Mouse (Mus musculus) forebrain, embryonic 10.5 days (tissue): ENCODE data around the gene Slfn2. TPM values are rescaled to one million over a fixed set of nuclear protein-coding genes. Genes with fewer than 3 reads are reported as not detected.

Experiments
- DNase-seq: peaks from one replicate; pipeline ENCODE4 v3.0.0-alpha.2; 2017; ENCODE audit warnings: low spot score; ENCODE audit errors: extremely low spot score
- H3K27ac ChIP-seq: fragments of 300-500 bp; sonication (generic); 2 replicates; pipeline ENCODE4 v1.5.1; 2016; ENCODE audit warnings: mild to moderate bottlenecking
- H3K27me3 ChIP-seq: fragments of 300-500 bp; sonication (generic); 2 replicates; pipeline ENCODE4 v1.6.1; 2016; ENCODE audit warnings: mild to moderate bottlenecking; ENCODE audit not compliant: poor library complexity, severe bottlenecking
- H3K36me3 ChIP-seq: fragments of 300-500 bp; sonication (generic); replicated peaks from 2 replicates; pipeline ENCODE4 v1.6.1; 2016; ENCODE audit warnings: mild to moderate bottlenecking, moderate library complexity
- H3K4me1 ChIP-seq: fragments of 300-500 bp; sonication (generic); 2 replicates; pipeline ENCODE4 v1.6.1; 2016
- H3K4me3 ChIP-seq: fragments of 300-500 bp; sonication (generic); 2 replicates; pipeline ENCODE4 v1.5.1; 2016; ENCODE audit warnings: mild to moderate bottlenecking, moderate library complexity
- H3K9me3 ChIP-seq: fragments of 300-500 bp; sonication (generic); 2 replicates; pipeline ENCODE4 v1.6.1; 2016; ENCODE audit warnings: mild to moderate bottlenecking, moderate library complexity
- WGBS: fragments of 180-500 bp; shearing (Covaris S2); methylation state at CpG from one replicate; pipeline ENCODE4 v1.1.7; 2016; 5-methylcytosine and 5-hydroxymethylcytosine counted together
- polyA plus RNA-seq: library from polyadenylated mRNA; unstranded; fragments of >200 nt; fragmentation: Nextera tagmentation; extraction: Ambion mirVana; gene quantifications from 2 replicates; pipeline ENCODE4 v1.2.1, GENCODE M21; 2016

The Slfn2 gene
- polyA plus RNA-seq, 1 experiment from 2014 or later = 1.3 TPM

DNA sequence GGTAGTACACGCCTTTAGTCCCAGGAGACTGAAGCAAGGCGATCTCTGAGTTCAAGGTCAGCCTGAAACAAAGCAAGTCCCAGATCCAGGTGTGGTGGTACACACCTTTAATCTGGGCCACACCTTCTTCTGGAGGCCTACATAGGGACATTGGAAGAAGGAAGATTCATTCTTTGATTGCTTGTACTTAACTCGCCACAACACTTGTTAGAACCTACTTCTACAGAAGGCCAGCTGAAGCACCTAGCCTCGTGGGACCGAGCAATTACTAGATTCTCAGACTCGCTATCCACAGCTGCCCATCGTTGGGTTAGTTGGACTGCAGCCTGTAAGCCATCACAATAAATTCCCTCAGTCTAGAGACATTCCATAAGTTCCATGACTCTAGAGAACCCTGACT is 3.1 kb upstream of the Slfn2 start:
- Histone ChIP-seq H3K4me1 (peaks cover 29% of the 10 kb centered on the region), H3K36me3 (no peaks in the 10 kb centered on the region), H3K4me3 (no peak overlapping the region), H3K27me3 (no peaks in the 10 kb centered on the region), H3K27ac (no peak overlapping the region), H3K9me3 (no peaks in the 10 kb centered on the region)
- WGBS = 95% methylated on average over 7 of the region's 7 CpGs
- no peak for DNase-seq

DNA sequence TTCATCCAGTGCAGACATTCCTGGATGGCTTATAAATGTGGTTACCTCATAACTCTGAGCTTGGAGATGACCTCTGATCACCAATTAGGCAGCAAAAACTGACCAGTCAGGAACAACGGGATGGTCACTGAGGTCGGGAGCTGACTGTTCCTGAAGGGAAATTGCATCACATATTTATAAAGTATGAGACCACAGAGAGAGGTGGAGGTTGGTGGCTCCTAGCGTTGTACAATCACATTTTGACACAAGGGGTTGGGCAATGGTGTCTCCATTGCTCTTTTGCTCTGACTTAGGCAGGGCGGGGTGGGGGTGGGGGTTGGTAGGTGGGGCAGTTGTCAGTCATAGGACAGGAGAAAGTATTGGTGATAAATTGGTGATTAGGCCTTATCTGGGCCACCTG is 1.8 kb upstream of the Slfn2 start:
- H3K36me3 ChIP-seq = no peaks in the 10 kb centered on the region
- peaks cover 31% of the 10 kb centered on the region for H3K4me1 ChIP-seq
- H3K27ac ChIP-seq = no peak overlapping the region
- H3K27me3 ChIP-seq = no peaks in the 10 kb centered on the region
- H3K4me3 ChIP-seq = no peak overlapping the region
- WGBS = 81% methylated on average over 4 of the region's 4 CpGs
- H3K9me3 ChIP-seq = no peaks in the 10 kb centered on the region
- DNase-seq = no peak

DNA sequence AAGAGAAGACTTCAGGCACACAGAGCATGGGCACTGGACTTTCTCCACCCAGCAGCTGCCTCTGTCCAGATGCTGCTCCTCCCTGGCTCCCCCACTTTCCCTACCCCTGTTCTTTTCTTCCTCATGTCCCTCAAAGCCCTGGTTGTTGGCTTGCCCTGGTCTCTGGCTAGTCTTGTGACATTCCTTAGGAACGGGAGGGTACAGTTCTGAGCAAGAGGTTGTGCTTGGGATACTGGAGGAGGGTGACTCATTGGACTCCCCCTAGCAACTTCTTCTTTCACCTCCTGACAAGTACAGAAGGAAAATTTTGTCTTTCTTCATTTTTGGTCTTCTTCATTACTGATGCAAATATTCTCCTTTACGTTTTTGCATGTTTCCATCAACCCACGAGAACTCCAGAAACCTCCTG is 967 bp upstream of the Slfn2 start:
- no peaks in the 10 kb centered on the region for H3K27me3 ChIP-seq

DNA sequence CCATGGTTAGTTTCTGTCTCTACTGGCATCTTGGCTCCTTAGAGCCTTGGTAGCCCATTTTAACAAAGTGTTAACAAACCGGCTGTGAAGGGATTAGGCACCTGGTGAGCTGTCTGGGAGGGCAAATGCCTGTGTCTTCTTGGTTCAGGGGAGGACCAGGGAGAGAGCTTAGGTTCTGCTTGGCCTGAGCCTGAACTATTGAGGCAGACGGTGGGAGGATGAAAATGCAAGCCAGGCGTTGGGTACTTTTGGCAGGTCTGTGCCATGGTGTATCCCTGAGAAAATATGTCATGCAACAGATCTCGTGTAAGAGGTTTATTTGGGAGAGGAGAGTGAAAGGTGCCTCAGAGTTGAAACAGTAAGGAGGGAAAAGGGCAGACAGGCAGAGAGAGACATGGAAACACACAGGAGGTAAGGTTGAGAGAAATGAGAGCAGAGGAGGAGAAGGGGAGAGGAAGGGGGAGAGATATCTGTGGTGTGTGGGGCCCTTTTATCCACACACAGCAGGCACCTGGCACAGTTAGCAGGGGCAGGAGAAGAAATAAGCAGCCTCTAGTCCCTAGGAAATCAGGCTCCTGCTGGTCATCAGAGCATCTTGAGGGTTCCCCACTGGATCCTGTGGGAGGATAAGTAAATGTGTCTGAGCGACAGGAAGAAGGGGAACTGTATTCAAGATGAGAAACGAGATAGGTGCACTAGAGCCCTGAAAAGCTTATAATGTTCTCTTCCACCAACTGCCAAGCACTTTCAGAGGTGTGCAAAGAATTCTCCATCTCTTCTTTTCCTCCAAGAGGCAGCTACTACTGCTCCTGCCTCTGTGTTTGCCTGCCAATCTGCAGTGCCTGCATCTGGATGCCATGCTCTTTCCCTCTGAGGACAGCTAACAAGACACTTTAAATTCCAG is 781 bp downstream of the Slfn2 start:
- H3K27ac ChIP-seq = 0 out of 2 replicates have a peak overlapping the region, but pooled peaks have one; percentile 40
- DNase-seq = no peak
- no peak overlapping the region for H3K4me3 ChIP-seq
- no peaks in the 10 kb centered on the region for H3K9me3 ChIP-seq
- peaks cover 31% of the 10 kb centered on the region for H3K4me1 ChIP-seq
- 20% methylated on average over 6 of the region's 6 CpGs for WGBS
- no peaks in the 10 kb centered on the region for H3K27me3 ChIP-seq
- no peaks in the 10 kb centered on the region for H3K36me3 ChIP-seq

More for the DNA sequence above, 967 bp upstream of the Slfn2 start:
- 73% methylated on average over 3 of the region's 3 CpGs for WGBS
- H3K9me3 ChIP-seq = no peaks in the 10 kb centered on the region
- no peaks in the 10 kb centered on the region for H3K36me3 ChIP-seq
- no peak for DNase-seq
- H3K27ac ChIP-seq = no peak overlapping the region
- no peak overlapping the region for H3K4me3 ChIP-seq
- peaks cover 31% of the 10 kb centered on the region for H3K4me1 ChIP-seq

DNA sequence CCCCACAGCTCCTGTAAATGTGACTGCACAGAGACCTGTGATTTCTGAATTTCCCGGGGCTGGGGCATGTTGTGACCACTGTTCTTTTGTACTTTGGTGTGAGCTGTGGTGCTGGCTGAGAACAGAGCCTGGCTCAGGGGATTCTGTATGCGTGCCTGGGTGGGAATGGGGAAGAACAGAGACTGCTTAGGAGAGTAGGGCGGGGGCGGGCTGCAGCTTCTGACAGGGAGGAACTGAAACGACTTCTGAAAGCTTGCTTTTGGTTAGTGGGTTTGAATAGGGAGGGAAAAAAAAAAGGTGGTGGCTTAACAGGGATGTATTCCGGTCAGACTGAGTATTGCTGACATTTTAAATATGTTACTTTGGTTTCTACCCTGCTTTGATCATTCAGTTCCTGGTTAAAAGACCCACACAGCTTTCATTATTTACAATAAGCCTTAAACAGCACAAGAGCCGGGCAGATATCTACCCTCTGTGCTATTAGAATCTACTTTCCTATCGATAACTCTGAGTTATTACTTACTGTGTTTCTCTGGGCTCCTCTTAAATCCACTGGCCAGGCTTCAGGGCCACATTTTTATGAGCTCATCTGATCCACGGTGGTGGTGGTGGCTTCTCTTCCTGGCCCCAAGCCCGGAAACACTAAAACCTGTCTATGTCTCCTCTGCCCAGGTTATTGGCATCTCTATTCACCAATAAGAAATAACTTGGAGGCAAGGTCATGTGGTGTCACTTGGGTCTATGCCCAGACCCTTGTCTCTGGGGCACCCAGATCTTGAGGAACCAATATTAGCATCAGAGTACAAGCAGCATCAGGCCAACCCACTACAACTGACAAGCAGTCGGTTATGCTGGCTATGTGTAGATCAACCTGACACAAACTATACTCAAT is 2.0 kb downstream of the Slfn2 start:
- H3K4me3 ChIP-seq = no peak overlapping the region
- H3K27me3 ChIP-seq = no peaks in the 10 kb centered on the region
- H3K4me1 ChIP-seq = peaks cover 31% of the 10 kb centered on the region
- WGBS = 50% methylated on average over 11 of the region's 11 CpGs
- H3K36me3 ChIP-seq = no peaks in the 10 kb centered on the region
- no peak for DNase-seq
- H3K27ac ChIP-seq = no peak overlapping the region
- H3K9me3 ChIP-seq = no peaks in the 10 kb centered on the region

DNA sequence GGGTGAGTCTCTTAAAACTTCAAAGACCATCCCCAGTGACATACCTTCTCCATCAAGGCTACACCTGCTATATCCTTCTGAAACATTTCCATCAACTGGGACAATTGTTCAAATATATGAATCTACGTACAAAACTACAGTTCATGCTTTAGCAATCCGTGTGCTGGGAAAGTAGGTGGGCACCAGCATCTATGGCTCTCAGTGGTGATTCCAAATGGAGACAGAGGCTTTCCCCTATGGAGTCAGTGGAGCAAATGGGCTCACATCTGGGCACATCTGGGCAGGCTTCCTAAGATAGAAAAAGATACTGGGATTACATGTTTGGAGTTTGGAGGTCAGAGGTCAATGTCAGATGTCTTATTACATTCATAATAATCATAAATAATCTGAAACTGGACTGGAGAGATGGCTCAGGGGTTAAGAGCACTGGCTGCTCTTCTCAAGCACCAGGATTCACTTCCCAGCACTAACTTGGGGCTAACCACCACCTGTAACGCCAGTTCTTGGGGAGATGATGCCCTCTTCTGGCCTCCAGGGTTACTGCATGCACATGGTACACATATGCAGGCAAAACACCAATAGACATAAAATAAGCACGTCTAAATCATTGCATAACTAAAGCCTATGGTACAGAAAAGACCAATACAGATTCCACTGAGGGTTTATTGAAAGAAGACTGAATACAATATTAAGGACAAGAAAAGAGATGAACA is 3.2 kb downstream of the Slfn2 start:
- Histone ChIP-seq H3K9me3 (no peaks in the 10 kb centered on the region), H3K27me3 (no peaks in the 10 kb centered on the region), H3K36me3 (no peaks in the 10 kb centered on the region), H3K27ac (no peak overlapping the region), H3K4me1 (peaks cover 31% of the 10 kb centered on the region), H3K4me3 (no peak overlapping the region)
- DNase-seq = no peak
- WGBS = 73% methylated on average over 4 of the region's 4 CpGs

DNA sequence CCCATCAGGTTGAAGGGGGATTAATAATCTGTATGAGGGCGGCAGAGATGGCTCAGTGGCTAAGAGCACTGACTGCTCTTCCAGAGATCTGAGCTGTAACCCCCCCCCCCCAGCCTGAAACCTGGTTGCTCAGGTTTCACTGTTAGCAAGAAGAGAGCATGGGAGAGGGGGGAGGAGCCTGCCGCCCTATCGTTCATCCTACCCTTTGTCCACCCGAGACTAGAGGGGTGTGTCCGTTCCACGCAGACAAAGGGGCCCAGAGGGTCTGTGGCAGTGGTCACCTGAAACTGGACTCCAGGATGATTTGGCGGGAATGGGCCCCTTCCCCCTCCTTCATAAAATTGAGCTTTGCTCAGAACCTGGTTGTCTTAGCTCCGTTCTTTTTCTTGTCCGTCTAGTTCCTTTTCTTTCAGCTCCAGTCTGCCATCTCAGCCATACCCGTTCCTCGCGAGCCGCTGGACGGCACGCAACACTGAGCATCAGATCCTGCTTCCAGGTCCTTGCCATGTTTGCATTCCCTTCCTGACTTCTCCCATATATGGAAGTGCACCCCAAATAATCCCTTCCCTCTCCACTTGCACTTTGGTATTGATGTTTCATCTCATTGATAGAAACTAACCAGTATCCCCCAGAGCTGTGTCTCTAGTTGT is 5.5 kb downstream of the Slfn2 start:
- Histone ChIP-seq H3K27me3 (no peaks in the 10 kb centered on the region), H3K4me1 (peaks cover 15% of the 10 kb centered on the region), H3K36me3 (no peaks in the 10 kb centered on the region), H3K9me3 (no peaks in the 10 kb centered on the region), H3K4me3 (no peak overlapping the region), H3K27ac (no peak overlapping the region)
- WGBS = 89% methylated on average over 15 of the region's 15 CpGs
- DNase-seq = no peak

DNA sequence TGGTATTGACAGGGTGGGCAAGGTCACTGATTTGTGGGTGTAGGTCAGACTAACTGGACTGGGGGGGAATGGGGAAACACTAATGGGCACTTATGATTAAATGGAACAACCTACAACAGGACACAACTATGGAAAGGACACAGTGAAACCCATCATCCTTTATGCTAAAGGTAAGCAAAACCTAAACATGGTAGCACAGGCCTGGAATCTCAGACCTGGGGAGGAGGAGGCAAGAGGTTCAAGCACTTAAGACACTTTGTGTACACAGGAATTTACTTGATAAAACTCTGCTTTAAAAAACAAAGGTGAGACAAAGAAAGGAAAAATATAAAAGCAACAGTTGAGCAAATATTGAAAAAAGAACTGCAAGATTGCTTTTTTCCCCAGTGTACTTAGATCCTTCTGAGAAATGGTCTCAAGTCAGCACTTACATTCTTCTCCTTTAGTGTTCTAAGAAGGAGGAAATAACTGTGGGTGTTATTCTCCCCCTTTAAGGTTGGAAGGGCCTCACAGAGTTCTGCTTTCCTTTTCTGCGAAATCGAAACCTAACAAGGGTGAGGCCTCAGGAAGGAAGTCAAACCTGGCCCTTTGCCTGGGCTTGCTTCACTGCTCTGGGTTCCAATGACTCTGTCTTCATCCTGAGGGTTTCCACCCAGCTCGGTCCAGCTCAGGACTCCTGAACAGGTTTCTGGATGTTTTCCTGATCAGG is 13.0 kb downstream of the Slfn2 start:
- no peaks in the 10 kb centered on the region for H3K9me3 ChIP-seq
- no peak overlapping the region for H3K27ac ChIP-seq
- no peaks in the 10 kb centered on the region for H3K36me3 ChIP-seq
- WGBS = 82% methylated on average over 3 of the region's 3 CpGs
- H3K4me3 ChIP-seq = no peak overlapping the region
- no peaks in the 10 kb centered on the region for H3K4me1 ChIP-seq
- DNase-seq = no peak
- H3K27me3 ChIP-seq = no peaks in the 10 kb centered on the region

DNA sequence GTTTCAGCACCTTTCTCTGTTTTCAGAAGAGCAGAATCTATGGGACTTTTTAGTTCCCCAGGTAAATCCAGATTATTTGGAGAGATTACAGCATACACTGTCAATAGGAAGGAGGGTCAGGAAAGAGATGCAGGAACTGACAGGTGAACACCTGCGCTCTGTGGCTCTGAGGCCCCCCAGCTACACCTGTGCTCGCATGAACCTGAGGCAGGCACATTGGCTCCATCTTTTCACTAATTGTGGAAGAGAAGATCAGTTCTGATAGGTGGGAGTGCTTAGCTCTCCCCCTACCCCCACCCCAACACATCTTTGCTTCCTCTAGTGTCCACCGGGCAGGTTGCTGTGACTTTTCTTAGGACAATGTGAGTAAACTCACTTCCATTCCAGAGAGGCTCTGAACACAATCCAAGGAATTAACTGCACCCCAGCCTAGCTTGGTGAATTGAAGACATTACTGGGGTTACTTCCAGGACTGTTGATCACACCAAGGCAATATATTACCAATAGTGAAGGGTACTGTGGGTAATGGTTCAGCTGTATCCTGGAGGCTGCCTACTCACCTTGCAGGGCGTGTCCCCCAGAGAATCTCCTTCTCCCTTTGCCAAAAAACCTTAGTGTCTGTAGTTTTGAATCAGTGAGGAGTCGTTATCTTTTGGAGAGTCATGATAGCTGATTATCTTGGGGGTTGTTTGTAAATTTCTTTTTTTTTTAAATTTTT is 13.7 kb downstream of the Slfn2 start:
- no peak for DNase-seq
- Histone ChIP-seq H3K4me3 (no peak overlapping the region), H3K9me3 (0 out of 2 replicates have a peak, but pooled peaks cover 5% of the 10 kb centered on the region), H3K4me1 (no peaks in the 10 kb centered on the region), H3K27me3 (no peaks in the 10 kb centered on the region), H3K36me3 (no peaks in the 10 kb centered on the region), H3K27ac (no peak overlapping the region)
- WGBS = 88% methylated on average over 5 of the region's 5 CpGs

DNA sequence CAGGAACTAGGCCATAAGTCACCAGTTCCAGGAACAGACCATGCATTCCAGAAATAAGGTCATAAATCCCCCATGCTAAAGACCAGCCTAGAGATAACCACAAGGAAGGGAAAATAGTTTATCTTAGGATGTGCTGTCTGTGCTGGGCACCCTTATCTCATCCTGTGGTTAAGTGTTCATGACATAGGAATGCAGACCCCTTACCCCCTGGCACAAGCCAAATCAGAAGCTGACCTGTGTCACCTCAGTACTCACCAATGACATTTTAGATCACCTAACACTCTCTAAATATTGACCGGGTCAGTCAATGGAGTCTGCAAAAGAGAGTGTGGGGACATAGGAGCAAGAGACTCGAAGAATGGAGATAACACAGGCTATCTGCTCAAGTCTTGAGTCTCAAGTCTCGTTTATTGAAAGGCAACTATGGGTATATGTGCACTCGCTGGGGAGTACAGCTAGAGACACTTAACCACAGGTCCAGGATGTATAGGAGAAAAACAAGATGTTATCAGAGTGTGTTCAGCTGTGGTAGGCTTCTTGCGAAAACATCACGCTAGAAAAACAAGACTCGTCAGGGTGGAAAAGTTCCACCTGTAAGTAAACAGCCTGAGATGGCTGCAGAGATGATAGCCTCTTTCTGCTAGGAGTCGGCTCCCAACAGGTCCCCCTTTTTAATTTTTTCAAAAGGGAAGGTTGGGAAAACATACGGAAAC is 14.7 kb downstream of the Slfn2 start:
- H3K36me3 ChIP-seq = no peaks in the 10 kb centered on the region
- 89% methylated on average over 9 of the region's 9 CpGs for WGBS
- no peak overlapping the region for H3K4me3 ChIP-seq
- H3K27ac ChIP-seq = no peak overlapping the region
- H3K9me3 ChIP-seq = peaks cover 11% of the 10 kb centered on the region; the same call in 1 of the 2 replicates
- no peaks in the 10 kb centered on the region for H3K4me1 ChIP-seq
- DNase-seq = no peak
- H3K27me3 ChIP-seq = no peaks in the 10 kb centered on the region
